Mouse (Mus musculus) limb, embryonic 15.5 days (tissue): ENCODE measurements around the gene Zfp984. TPM values are rescaled to one million over a fixed set of nuclear protein-coding genes. Genes with fewer than 3 reads are reported as not detected.
"Not testable (repeated sequence)": the region's sequence is repeated elsewhere in the genome, so short reads cannot be mapped to it uniquely, and the experiment has no call there.

Experiments
- ATAC-seq: fragments of 200-750 bp; cut with Nextera tagmentation; 2 replicates; pipeline ENCODE4 v1.8.0; 2017; ENCODE audit warnings: low read depth, moderate TSS enrichment; ENCODE audit not compliant: insufficient number of reproducible peaks, low FRiP score, low TSS enrichment
- H3K27ac ChIP-seq: fragments of 300-500 bp; sonication (generic); 2 replicates; pipeline ENCODE4 v1.5.1; 2015; ENCODE audit warnings: moderate library complexity, mild to moderate bottlenecking, inconsistent platforms
- H3K27me3 ChIP-seq: fragments of 300-500 bp; sonication (generic); 2 replicates; pipeline ENCODE4 v1.6.1; 2015; ENCODE audit warnings: inconsistent platforms
- H3K36me3 ChIP-seq: fragments of 300-500 bp; sonication (generic); 2 replicates; pipeline ENCODE4 v1.6.1; 2015; ENCODE audit warnings: inconsistent platforms
- H3K4me1 ChIP-seq: fragments of 300-500 bp; sonication (generic); 2 replicates; pipeline ENCODE4 v1.6.1; 2015; ENCODE audit warnings: inconsistent platforms
- H3K4me2 ChIP-seq: fragments of 300-500 bp; sonication (generic); 2 replicates; pipeline ENCODE4 v1.6.1; 2015; ENCODE audit warnings: mild to moderate bottlenecking, inconsistent platforms
- H3K4me3 ChIP-seq: fragments of 300-500 bp; sonication (generic); 2 replicates; pipeline ENCODE4 v1.5.1; 2015; ENCODE audit warnings: mild to moderate bottlenecking, inconsistent platforms
- H3K9ac ChIP-seq: fragments of 300-500 bp; sonication (generic); 2 replicates; pipeline ENCODE4 v1.6.1; 2015; ENCODE audit warnings: inconsistent platforms
- H3K9me3 ChIP-seq: fragments of 300-500 bp; sonication (generic); 2 replicates; pipeline ENCODE4 v1.6.1; 2016; ENCODE audit warnings: inconsistent platforms
- WGBS: fragments of 180-500 bp; shearing (Covaris S2); methylation state at CpG from one replicate; pipeline ENCODE4 v1.1.7; 2015; 5-methylcytosine and 5-hydroxymethylcytosine counted together
- polyA plus RNA-seq: library from polyadenylated mRNA; unstranded; fragments of >200 nt; fragmentation: Nextera tagmentation; extraction: Ambion mirVana; gene quantifications from 2 replicates; pipeline ENCODE4 v1.2.1, GENCODE M21; 2015

The Zfp984 gene
- polyA plus RNA-seq, 1 experiment from 2014 or later: 7.7 TPM

DNA sequence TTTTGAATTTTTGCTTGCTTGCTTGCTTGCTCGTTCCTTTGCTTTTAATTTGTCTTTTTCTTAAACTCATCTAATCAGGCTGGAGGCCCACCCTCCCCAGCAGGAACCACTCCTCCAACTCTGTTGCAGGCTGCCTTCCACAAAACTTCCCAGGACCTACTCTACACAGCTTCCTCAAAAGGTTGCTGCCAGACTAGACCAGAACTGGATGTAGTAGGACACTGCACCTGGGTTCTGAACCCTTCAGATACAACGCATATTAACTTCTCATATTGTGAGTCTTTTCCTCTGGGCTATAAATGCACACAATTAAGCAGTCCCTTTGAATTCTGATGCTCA is 347 bp upstream of the Zfp984 start:
- peak overlapping the region; percentile 70 for H3K4me2 ChIP-seq
- not testable (repeated sequence) for H3K36me3 ChIP-seq, H3K27ac ChIP-seq, H3K27me3 ChIP-seq, ATAC-seq, H3K9ac ChIP-seq, H3K9me3 ChIP-seq, H3K4me1 ChIP-seq
- H3K4me3 ChIP-seq: peak overlapping the region; percentile 49
- WGBS: 41% methylated on average over 2 of the region's 2 CpGs

GRCm38 (mm10) chr4:147808483-147808882 is 1.1 kb downstream of the Zfp984 start:
- 57% methylated on average over 4 of the region's 4 CpGs for WGBS
- H3K36me3 ChIP-seq, H3K4me1 ChIP-seq, ATAC-seq, H3K9me3 ChIP-seq, H3K9ac ChIP-seq, H3K27me3 ChIP-seq, H3K27ac ChIP-seq: not testable (repeated sequence)
- H3K4me2 ChIP-seq: peak overlapping the region; percentile 70
- peak overlapping the region; percentile 49 for H3K4me3 ChIP-seq

GRCm38 (mm10) chr4:147795308-147795707 is 14.3 kb downstream of the Zfp984 start:
- not testable (repeated sequence) for H3K4me1 ChIP-seq, H3K4me2 ChIP-seq, ATAC-seq, H3K36me3 ChIP-seq, H3K27ac ChIP-seq, H3K9me3 ChIP-seq, H3K4me3 ChIP-seq, H3K9ac ChIP-seq, H3K27me3 ChIP-seq
- WGBS: 86% methylated on average over 1 of the region's 1 CpGs

DNA sequence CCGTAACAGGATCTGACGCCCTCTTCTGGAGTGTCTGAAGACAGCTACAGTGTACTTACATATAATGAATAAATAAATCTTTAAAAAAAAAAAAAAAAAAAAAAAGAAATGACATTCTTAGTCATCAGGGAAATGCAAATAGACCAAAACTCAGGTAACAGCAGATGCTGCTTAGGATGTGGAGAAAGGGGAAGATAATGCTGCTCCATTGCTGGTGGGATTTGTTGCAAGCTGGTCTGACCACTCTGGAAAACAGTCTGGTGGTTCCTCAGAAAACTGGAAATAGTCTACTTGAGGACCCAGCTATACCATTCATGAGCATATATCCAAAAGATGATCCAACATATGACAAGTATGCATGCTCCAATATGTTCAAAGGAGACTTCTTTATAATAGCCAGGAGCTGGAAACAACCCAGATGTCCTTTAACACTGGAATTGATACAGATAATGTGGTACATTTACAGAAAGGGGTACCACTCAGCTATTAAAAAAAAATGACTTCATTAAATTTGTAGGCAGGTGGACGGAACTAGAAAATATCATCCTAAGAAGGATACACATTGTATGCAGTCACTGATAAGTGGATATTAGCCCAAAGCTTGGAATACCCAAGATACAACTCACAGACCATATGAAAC is 15.4 kb downstream of the Zfp984 start:
- not testable (repeated sequence) for H3K9me3 ChIP-seq, H3K27ac ChIP-seq, H3K36me3 ChIP-seq, H3K9ac ChIP-seq, H3K27me3 ChIP-seq, H3K4me3 ChIP-seq, H3K4me1 ChIP-seq, H3K4me2 ChIP-seq
- ATAC-seq: peak; percentile 46; the same call in 1 of the 2 replicates
- 77% methylated on average over 3 of the region's 3 CpGs for WGBS

GRCm38 (mm10) chr4:147793390-147793916 is 16.1 kb downstream of the Zfp984 start:
- H3K9ac ChIP-seq, H3K4me2 ChIP-seq, H3K36me3 ChIP-seq, H3K27ac ChIP-seq, H3K4me3 ChIP-seq, H3K27me3 ChIP-seq, H3K4me1 ChIP-seq, H3K9me3 ChIP-seq: not testable (repeated sequence)
- peak; percentile 37; the same call in 1 of the 2 replicates for ATAC-seq
- WGBS: 64% methylated on average over 2 of the region's 2 CpGs

GRCm38 (mm10) chr4:147791729-147792128 is 17.9 kb downstream of the Zfp984 start:
- not testable (repeated sequence) for H3K4me3 ChIP-seq, H3K9ac ChIP-seq, H3K36me3 ChIP-seq, H3K4me2 ChIP-seq, H3K27ac ChIP-seq, H3K27me3 ChIP-seq, H3K4me1 ChIP-seq, ATAC-seq, H3K9me3 ChIP-seq

DNA sequence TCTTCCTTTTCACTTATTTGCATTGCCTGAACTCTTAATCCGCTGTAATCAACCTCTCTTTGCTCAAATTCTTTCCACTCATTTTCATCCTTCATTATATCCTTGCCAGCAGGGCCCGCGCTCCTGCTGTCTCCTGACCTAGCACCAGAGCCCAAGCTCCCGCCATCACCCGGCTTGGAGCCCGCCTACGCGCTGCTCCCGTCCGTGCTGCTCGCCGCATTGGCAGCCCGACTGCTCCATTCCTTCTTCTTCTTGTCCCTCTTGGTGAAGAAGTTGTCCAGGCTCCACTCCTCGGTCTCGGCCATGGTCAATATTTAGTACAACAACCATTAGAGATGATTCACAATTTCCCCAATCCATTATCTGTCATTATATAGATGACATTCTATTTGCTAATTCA is 63.3 kb downstream of the Zfp984 start:
- H3K27ac ChIP-seq, H3K27me3 ChIP-seq, H3K4me1 ChIP-seq, H3K9ac ChIP-seq, H3K36me3 ChIP-seq, ATAC-seq, H3K4me2 ChIP-seq, H3K9me3 ChIP-seq, H3K4me3 ChIP-seq: not testable (repeated sequence)
- WGBS: 94% methylated on average over 14 of the region's 15 CpGs

DNA sequence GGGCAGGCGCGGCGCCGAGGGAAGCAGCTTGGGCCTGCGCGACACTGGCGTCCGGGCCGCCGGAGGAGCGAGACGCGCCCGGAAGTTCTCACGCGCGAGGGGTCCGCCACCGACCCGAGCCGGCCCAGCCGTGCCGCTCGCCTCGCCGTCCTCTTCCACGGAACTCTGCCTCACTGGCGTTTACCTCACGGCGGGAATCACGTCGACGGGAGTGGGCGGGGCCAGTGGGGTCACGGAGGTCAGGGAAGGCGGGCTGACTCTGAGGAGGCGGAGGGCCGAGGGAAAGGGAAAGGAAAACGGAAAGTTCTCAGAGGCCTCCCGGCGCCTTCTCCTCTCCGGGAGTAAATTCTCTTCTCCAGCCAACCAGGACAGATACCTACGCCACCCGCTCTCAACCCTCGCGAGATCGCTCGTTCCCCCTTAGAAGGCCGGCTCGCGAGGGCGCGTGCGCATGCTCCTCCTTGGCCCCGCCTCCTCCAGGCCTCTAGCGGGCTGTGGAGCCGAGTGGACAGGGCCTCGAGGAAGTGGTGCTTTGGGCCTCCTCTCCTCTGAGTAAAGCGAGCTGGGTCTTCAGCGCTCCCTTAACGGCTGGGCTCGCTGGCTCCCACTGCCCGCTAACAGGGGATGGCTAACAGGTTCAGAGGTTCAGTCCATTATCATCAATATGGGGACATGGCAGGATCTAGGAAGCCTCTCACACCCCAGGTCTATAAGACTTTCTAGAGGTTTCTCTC is 70.8 kb downstream of the Zfp984 start:
- not testable (repeated sequence) for ATAC-seq, H3K9ac ChIP-seq, H3K9me3 ChIP-seq, H3K27ac ChIP-seq, H3K36me3 ChIP-seq, H3K27me3 ChIP-seq, H3K4me1 ChIP-seq
- peak overlapping the region; percentile 37 for H3K4me3 ChIP-seq
- 34% methylated on average over 63 of the region's 63 CpGs for WGBS
- peak overlapping the region; percentile 49 for H3K4me2 ChIP-seq

Other genes with a start within 250 kb of the Zfp984 start
- gene Zfp979, start 167.3 kb downstream of the Zfp984 start, polyA plus RNA-seq: 2.5 and 2.8 TPM in 2 replicates
- not detected in 2 replicates for gene Zfp534, start 107.2 kb downstream of the Zfp984 start, polyA plus RNA-seq
- gene Zfp933, start 38.6 kb upstream of the Zfp984 start, polyA plus RNA-seq: 5.0 and 5.4 TPM in 2 replicates
- gene Miip, start 59.0 kb upstream of the Zfp984 start, polyA plus RNA-seq: 30.8 and 36.3 TPM in 2 replicates
- 8.9 and 9.4 TPM in 2 replicates for gene Fv1, start 59.2 kb upstream of the Zfp984 start, polyA plus RNA-seq
- 37.8 and 42.5 TPM in 2 replicates for gene Mfn2, start 94.9 kb upstream of the Zfp984 start, polyA plus RNA-seq
- 123 and 129 TPM in 2 replicates for gene Plod1, start 127.0 kb upstream of the Zfp984 start, polyA plus RNA-seq
- 13.6 and 16.4 TPM in 2 replicates for gene 2510039O18Rik, start 131.1 kb upstream of the Zfp984 start, polyA plus RNA-seq
- gene Nppb, start 176.0 kb upstream of the Zfp984 start, polyA plus RNA-seq: 0.19 TPM in 1 of 2 replicates, not detected in the other
- gene Nppa, start 190.9 kb upstream of the Zfp984 start, polyA plus RNA-seq: not detected in 2 replicates
- 6.5 and 6.8 TPM in 2 replicates for gene Clcn6, start 229.0 kb upstream of the Zfp984 start, polyA plus RNA-seq
- gene Mthfr, start 229.3 kb upstream of the Zfp984 start, polyA plus RNA-seq: 23.0 and 24.7 TPM in 2 replicates